Mouse (Mus musculus) forebrain, embryonic 13.5 days (tissue): Measurements from ENCODE around the gene Dnah9. TPM values are rescaled to one million over a fixed set of nuclear protein-coding genes. Genes with fewer than 3 reads are reported as not detected.

ENCODE experiments used
- ATAC-seq: fragments of 200-750 bp; cut with Nextera tagmentation; 2 replicates; pipeline ENCODE4 v1.8.0; 2017
- H3K27ac ChIP-seq: fragments of 300-500 bp; sonication (generic); 2 replicates; pipeline ENCODE4 v1.5.1; 2015; ENCODE audit warnings: inconsistent platforms, mild to moderate bottlenecking, moderate library complexity
- H3K27me3 ChIP-seq: fragments of 300-500 bp; sonication (generic); 2 replicates; pipeline ENCODE4 v1.6.1; 2015; ENCODE audit warnings: mild to moderate bottlenecking, inconsistent platforms
- H3K36me3 ChIP-seq: fragments of 300-500 bp; sonication (generic); 2 replicates; pipeline ENCODE4 v1.6.1; 2015; ENCODE audit warnings: mild to moderate bottlenecking, inconsistent platforms; ENCODE audit not compliant: poor library complexity, severe bottlenecking
- H3K4me1 ChIP-seq: fragments of 300-500 bp; sonication (generic); 2 replicates; pipeline ENCODE4 v1.6.1; 2015; ENCODE audit warnings: inconsistent platforms
- H3K4me2 ChIP-seq: fragments of 300-500 bp; sonication (generic); 2 replicates; pipeline ENCODE4 v1.6.1; 2015; ENCODE audit warnings: inconsistent platforms, mild to moderate bottlenecking, moderate library complexity
- H3K4me3 ChIP-seq: fragments of 300-500 bp; sonication (generic); 2 replicates; pipeline ENCODE4 v1.5.1; 2015; ENCODE audit warnings: mild to moderate bottlenecking, inconsistent platforms
- H3K9ac ChIP-seq: fragments of 300-500 bp; sonication (generic); 2 replicates; pipeline ENCODE4 v1.6.1; 2015; ENCODE audit warnings: mild to moderate bottlenecking, inconsistent platforms
- H3K9me3 ChIP-seq: fragments of 300-500 bp; sonication (generic); replicated peaks from 2 replicates; pipeline ENCODE4 v1.6.1; 2016; ENCODE audit warnings: inconsistent platforms
- WGBS: fragments of 180-500 bp; shearing (Covaris S2); methylation state at CpG from one replicate; pipeline ENCODE4 v1.1.7; 2015; 5-methylcytosine and 5-hydroxymethylcytosine counted together
- polyA plus RNA-seq: library from polyadenylated mRNA; unstranded; fragments of >200 nt; fragmentation: Nextera tagmentation; extraction: Ambion mirVana; gene quantifications from 2 replicates; pipeline ENCODE4 v1.2.1, GENCODE M21; 2015

Dnah9 gene
- polyA plus RNA-seq, 1 experiment from 2014 or later, result 1.0 TPM

GRCm38 (mm10) chr11:65909195-65909594, 259.2 kb downstream of the Dnah9 start:
- H3K27ac ChIP-seq, result no peak overlapping the region
- no peaks in the 10 kb centered on the region for H3K4me1 ChIP-seq
- no peaks in the 10 kb centered on the region for H3K27me3 ChIP-seq
- no peak for ATAC-seq
- no peaks in the 10 kb centered on the region for H3K9me3 ChIP-seq
- no peak overlapping the region for H3K4me2 ChIP-seq
- no peak overlapping the region for H3K9ac ChIP-seq
- 85% methylated on average over 4 of the region's 4 CpGs for WGBS
- no peak overlapping the region for H3K4me3 ChIP-seq
- H3K36me3 ChIP-seq, result no peaks in the 10 kb centered on the region

DNA sequence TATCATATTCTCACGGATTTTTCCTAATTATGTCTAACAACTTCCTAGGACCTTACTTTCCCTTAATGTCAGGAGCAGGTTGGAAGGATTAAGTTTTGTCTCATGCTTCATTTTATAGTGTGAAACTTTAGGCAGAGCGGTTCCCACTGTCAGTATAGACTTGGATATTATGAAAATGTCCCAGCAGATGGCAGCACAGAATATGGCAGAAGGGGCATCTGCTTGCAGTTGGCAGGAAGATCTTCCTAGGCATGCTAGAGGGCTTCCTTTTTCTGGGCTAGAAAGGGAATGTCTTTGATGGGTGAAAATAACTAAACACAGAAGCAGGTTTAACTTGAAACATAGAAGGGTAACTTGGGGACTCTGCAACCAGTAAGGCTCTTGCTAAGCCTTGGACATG, 262.9 kb downstream of the Dnah9 start:
- no peaks in the 10 kb centered on the region for H3K36me3 ChIP-seq
- no peaks in the 10 kb centered on the region for H3K4me1 ChIP-seq
- H3K9ac ChIP-seq, result no peak overlapping the region
- ATAC-seq, result no peak
- 63% methylated on average over 2 of the region's 2 CpGs for WGBS
- no peak overlapping the region for H3K4me2 ChIP-seq
- H3K27me3 ChIP-seq, result no peaks in the 10 kb centered on the region
- no peaks in the 10 kb centered on the region for H3K9me3 ChIP-seq
- no peak overlapping the region for H3K27ac ChIP-seq
- no peak overlapping the region for H3K4me3 ChIP-seq

DNA sequence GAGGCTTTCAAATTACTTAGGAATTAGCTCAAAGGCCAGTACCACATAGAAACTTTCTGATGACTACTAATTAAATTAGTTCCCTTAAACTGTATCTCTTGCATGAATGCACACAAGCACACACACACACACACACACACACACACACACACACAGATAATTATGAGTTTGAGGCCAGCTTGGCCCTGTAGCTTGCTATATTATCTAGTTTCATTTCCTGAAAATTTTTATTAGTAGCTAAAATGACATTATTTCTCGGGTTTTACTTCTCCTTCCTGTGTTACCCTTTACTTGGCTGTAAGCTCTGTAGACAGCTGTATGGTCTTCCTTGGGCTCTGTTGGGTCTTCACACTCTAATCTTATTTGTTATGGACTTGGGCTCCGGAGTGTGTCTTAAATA, 264.4 kb downstream of the Dnah9 start:
- no peak for ATAC-seq
- no peak overlapping the region for H3K27ac ChIP-seq
- H3K4me1 ChIP-seq, result no peaks in the 10 kb centered on the region
- 73% methylated on average over 2 of the region's 2 CpGs for WGBS
- no peaks in the 10 kb centered on the region for H3K27me3 ChIP-seq
- H3K4me2 ChIP-seq, result no peak overlapping the region
- H3K36me3 ChIP-seq, result no peaks in the 10 kb centered on the region
- H3K9me3 ChIP-seq, result no peaks in the 10 kb centered on the region
- H3K4me3 ChIP-seq, result no peak overlapping the region
- no peak overlapping the region for H3K9ac ChIP-seq

DNA sequence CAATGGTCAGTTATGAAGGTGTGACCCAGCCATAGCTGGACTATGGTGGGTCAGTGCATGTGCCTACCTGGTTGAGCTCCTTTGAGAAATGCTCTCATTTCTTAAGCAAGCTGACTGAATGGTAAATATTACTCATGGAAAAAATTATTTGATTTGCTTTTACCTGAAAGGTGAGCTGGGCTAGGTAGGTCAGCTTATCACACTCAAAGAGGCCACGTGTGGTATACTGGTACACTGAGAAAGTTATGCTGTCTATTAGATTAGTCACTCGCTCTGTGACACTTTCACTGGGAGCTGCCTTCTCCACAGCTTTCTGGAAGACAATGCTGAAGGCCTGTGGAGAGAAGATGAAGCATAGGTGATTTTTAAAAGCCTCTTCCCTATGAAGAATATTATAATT, 286.9 kb downstream of the Dnah9 start:
- ATAC-seq, result no peak
- no peak overlapping the region for H3K4me2 ChIP-seq
- no peak overlapping the region for H3K27ac ChIP-seq
- WGBS, result 89% methylated on average over 2 of the region's 2 CpGs
- no peak overlapping the region for H3K4me3 ChIP-seq
- H3K4me1 ChIP-seq, result peaks cover 17% of the 10 kb centered on the region
- H3K36me3 ChIP-seq, result no peaks in the 10 kb centered on the region
- H3K9me3 ChIP-seq, result no peaks in the 10 kb centered on the region
- no peak overlapping the region for H3K9ac ChIP-seq
- H3K27me3 ChIP-seq, result peaks cover 36% of the 10 kb centered on the region

DNA sequence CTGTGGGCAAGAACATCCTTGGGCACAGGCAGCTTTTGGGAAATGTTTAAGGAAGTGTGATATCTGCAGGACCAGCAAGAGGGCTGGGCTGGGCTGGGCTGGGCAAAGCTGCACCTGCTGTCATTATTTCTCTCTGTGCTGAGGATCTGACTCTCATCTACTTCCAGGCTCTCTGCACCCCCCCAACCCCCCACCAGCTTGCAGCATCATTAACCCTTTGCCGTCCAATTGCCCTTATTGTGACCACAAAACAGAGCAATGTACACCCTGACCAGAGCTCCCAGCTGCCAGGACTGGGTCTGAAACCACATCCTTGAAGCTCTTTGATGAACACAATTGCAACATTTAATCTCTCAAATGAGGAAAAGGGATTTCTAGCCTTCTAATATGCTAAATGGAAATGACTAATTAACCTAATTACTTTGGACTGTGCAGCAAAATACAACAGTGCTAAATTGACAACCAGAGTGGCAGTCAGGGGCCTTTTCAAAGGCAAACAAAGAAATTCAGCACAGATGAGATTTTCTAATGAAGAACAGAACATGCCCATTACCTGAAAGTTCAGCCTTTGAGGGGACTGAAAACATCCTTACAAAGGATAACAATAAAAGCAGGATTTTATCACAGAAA, 291.1 kb downstream of the Dnah9 start:
- Histone ChIP-seq H3K27me3 (peaks cover 57% of the 10 kb centered on the region), H3K4me2 (no peak overlapping the region), H3K9me3 (no peaks in the 10 kb centered on the region), H3K4me1 (peaks cover 17% of the 10 kb centered on the region), H3K36me3 (no peaks in the 10 kb centered on the region), H3K27ac (no peak overlapping the region), H3K9ac (no peak overlapping the region), H3K4me3 (no peak overlapping the region)
- WGBS, result 14% methylated on average over 1 of the region's 1 CpGs
- ATAC-seq, result peak; percentile 57; the same call in 1 of the 2 replicates

- Histone ChIP-seq H3K4me3 (no peak overlapping the region), H3K9ac (no peak overlapping the region), H3K4me2 (no peak overlapping the region), H3K27me3 (0 out of 2 replicates have a peak, but pooled peaks cover 6% of the 10 kb centered on the region), H3K9me3 (no peaks in the 10 kb centered on the region), H3K36me3 (no peaks in the 10 kb centered on the region), H3K27ac (no peak overlapping the region), H3K4me1 (no peaks in the 10 kb centered on the region)
- 33% methylated on average over 4 of the region's 4 CpGs for WGBS
- no peak for ATAC-seq
Measured at GRCm38 (mm10) chr11:65861476-65861875, 306.9 kb downstream of the Dnah9 start.

GRCm38 (mm10) chr11:65852066-65852465, 316.3 kb downstream of the Dnah9 start:
- no peaks in the 10 kb centered on the region for H3K4me1 ChIP-seq
- H3K4me3 ChIP-seq, result no peak overlapping the region
- no peak overlapping the region for H3K4me2 ChIP-seq
- WGBS, result 34% methylated on average over 1 of the region's 1 CpGs
- H3K9ac ChIP-seq, result no peak overlapping the region
- no peak overlapping the region for H3K27ac ChIP-seq
- ATAC-seq, result no peak
- H3K9me3 ChIP-seq, result no peaks in the 10 kb centered on the region
- H3K36me3 ChIP-seq, result no peaks in the 10 kb centered on the region
- no peaks in the 10 kb centered on the region for H3K27me3 ChIP-seq

DNA sequence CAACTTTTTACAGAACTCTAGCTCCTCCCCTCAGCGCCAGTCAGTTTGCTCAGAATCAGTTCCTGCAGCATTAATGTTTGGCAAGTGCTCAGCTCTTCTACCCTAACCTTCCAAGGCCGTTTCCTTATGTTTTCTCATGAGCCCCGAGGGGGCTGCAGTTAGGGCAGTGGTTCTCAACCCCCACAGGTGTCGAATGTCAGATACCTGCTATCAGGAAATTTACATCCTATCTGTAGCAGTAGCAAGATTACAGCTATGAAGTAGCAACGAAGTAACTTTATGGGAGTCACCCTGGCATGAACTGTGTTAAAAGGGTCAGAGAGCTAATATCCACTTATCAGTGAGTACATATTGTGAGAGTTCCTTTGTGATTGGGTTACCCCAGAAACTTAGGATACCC, 321.9 kb downstream of the Dnah9 start:
- ATAC-seq, result no peak
- Histone ChIP-seq H3K9me3 (no peaks in the 10 kb centered on the region), H3K9ac (no peak overlapping the region)

GRCm38 (mm10) chr11:65838999-65839398, 329.4 kb downstream of the Dnah9 start:
- no peaks in the 10 kb centered on the region for H3K4me1 ChIP-seq
- H3K36me3 ChIP-seq, result peaks cover 3% of the 10 kb centered on the region; the same call in 1 of the 2 replicates
- no peak overlapping the region for H3K27ac ChIP-seq
- H3K27me3 ChIP-seq, result no peaks in the 10 kb centered on the region
- H3K9ac ChIP-seq, result no peak overlapping the region
- WGBS, result 83% methylated on average over 8 of the region's 8 CpGs
- no peak overlapping the region for H3K4me2 ChIP-seq
- no peak overlapping the region for H3K4me3 ChIP-seq
- no peaks in the 10 kb centered on the region for H3K9me3 ChIP-seq
- ATAC-seq, result no peak; the same call in 1 of the 2 replicates

More for the DNA sequence above, 321.9 kb downstream of the Dnah9 start:
- Histone ChIP-seq H3K4me3 (no peak overlapping the region), H3K27ac (no peak overlapping the region), H3K27me3 (no peaks in the 10 kb centered on the region), H3K4me1 (no peaks in the 10 kb centered on the region), H3K36me3 (no peaks in the 10 kb centered on the region), H3K4me2 (no peak overlapping the region)
- WGBS, result 89% methylated on average over 5 of the region's 5 CpGs

- Histone ChIP-seq H3K9ac (no peak overlapping the region), H3K9me3 (no peaks in the 10 kb centered on the region), H3K36me3 (peaks cover 58% of the 10 kb centered on the region), H3K27me3 (no peaks in the 10 kb centered on the region), H3K27ac (no peak overlapping the region), H3K4me1 (no peaks in the 10 kb centered on the region), H3K4me2 (no peak overlapping the region), H3K4me3 (no peak overlapping the region)
- no peak for ATAC-seq
- 96% methylated on average over 3 of the region's 3 CpGs for WGBS
Measured at GRCm38 (mm10) chr11:65824556-65824955, 343.8 kb downstream of the Dnah9 start.

GRCm38 (mm10) chr11:65820877-65821276, 347.5 kb downstream of the Dnah9 start:
- Histone ChIP-seq H3K9me3 (no peaks in the 10 kb centered on the region), H3K4me2 (no peak overlapping the region), H3K9ac (no peak overlapping the region), H3K27me3 (no peaks in the 10 kb centered on the region), H3K4me1 (peaks cover 7% of the 10 kb centered on the region), H3K36me3 (peaks cover 35% of the 10 kb centered on the region), H3K27ac (no peak overlapping the region), H3K4me3 (no peak overlapping the region)
- WGBS, result 7% methylated on average over 7 of the region's 7 CpGs
- peak; percentile 84 for ATAC-seq

GRCm38 (mm10) chr11:65820280-65820679, 348.1 kb downstream of the Dnah9 start:
- no peak overlapping the region for H3K4me3 ChIP-seq
- H3K27me3 ChIP-seq, result no peaks in the 10 kb centered on the region
- H3K36me3 ChIP-seq, result peaks cover 40% of the 10 kb centered on the region
- no peaks in the 10 kb centered on the region for H3K9me3 ChIP-seq
- 72% methylated on average over 5 of the region's 5 CpGs for WGBS
- H3K4me1 ChIP-seq, result peaks cover 10% of the 10 kb centered on the region
- H3K4me2 ChIP-seq, result no peak overlapping the region
- ATAC-seq, result peak; percentile 57; the same call in 1 of the 2 replicates
- no peak overlapping the region for H3K9ac ChIP-seq
- no peak overlapping the region for H3K27ac ChIP-seq

DNA sequence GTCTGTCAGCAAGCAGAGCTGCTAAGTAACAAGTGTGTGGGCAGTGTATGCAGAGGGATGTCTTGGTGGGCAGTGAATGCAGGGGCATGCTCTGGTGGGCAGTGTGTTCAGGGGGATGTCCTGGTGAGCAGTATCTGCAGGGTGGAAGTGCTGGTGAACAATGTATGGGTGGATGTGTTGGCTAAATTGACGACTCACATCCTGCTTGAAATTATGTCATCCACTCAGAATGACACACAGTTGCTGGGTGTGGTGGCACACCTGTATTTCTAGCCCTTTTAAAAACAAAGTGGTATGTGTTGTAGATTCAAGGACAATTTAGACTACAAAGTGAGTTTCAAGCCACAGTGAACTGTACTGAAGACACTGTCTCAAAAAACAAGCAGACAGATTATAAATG, 350.2 kb downstream of the Dnah9 start:
- Histone ChIP-seq H3K27ac (no peak overlapping the region), H3K27me3 (no peaks in the 10 kb centered on the region), H3K9ac (no peak overlapping the region), H3K4me3 (no peak overlapping the region), H3K4me2 (no peak overlapping the region), H3K36me3 (peaks cover 40% of the 10 kb centered on the region), H3K9me3 (no peaks in the 10 kb centered on the region), H3K4me1 (peaks cover 10% of the 10 kb centered on the region)
- WGBS, result 88% methylated on average over 1 of the region's 1 CpGs
- no peak for ATAC-seq
